Mouse (Mus musculus) stomach, embryonic 15.5 days (tissue): ENCODE data around the gene Vmn1r85. TPM values are rescaled to one million over a fixed set of nuclear protein-coding genes. Genes with fewer than 3 reads are reported as not detected.
"Not testable (repeated sequence)": the region's sequence is repeated elsewhere in the genome, so short reads cannot be mapped to it uniquely, and the experiment has no call there.

Experiments used
- ATAC-seq: fragments of 200-750 bp; cut with Nextera tagmentation; 2 replicates; pipeline ENCODE4 v1.8.0; 2017; ENCODE audit warnings: low read depth, moderate number of reproducible peaks, moderate TSS enrichment; ENCODE audit not compliant: insufficient read depth, low FRiP score
- H3K27ac ChIP-seq: fragments of 300-500 bp; sonication (generic); 2 replicates; pipeline ENCODE4 v1.5.1; 2015; ENCODE audit warnings: mild to moderate bottlenecking, inconsistent platforms
- H3K27me3 ChIP-seq: fragments of 300-500 bp; sonication (generic); replicated peaks from 2 replicates; pipeline ENCODE4 v1.6.1; 2015; ENCODE audit warnings: inconsistent platforms
- H3K36me3 ChIP-seq: fragments of 300-500 bp; sonication (generic); 2 replicates; pipeline ENCODE4 v1.6.1; 2015; ENCODE audit warnings: inconsistent platforms
- H3K4me1 ChIP-seq: fragments of 300-500 bp; sonication (generic); 2 replicates; pipeline ENCODE4 v1.6.1; 2015; ENCODE audit warnings: inconsistent platforms
- H3K4me2 ChIP-seq: fragments of 300-500 bp; sonication (generic); 2 replicates; pipeline ENCODE4 v1.6.1; 2015; ENCODE audit warnings: mild to moderate bottlenecking, inconsistent platforms
- H3K4me3 ChIP-seq: fragments of 300-500 bp; sonication (generic); replicated peaks from 2 replicates; pipeline ENCODE4 v1.5.1; 2015; ENCODE audit warnings: inconsistent platforms
- H3K9ac ChIP-seq: fragments of 300-500 bp; sonication (generic); 2 replicates; pipeline ENCODE4 v1.6.1; 2015; ENCODE audit warnings: inconsistent platforms
- H3K9me3 ChIP-seq: fragments of 300-500 bp; sonication (generic); 2 replicates; pipeline ENCODE4 v1.6.1; 2016; ENCODE audit warnings: inconsistent platforms
- WGBS: fragments of 180-500 bp; shearing (Covaris S2); methylation state at CpG from one replicate; pipeline ENCODE4 v1.1.7; 2015; 5-methylcytosine and 5-hydroxymethylcytosine counted together
- polyA plus RNA-seq: library from polyadenylated mRNA; unstranded; fragments of >200 nt; fragmentation: Nextera tagmentation; extraction: Ambion mirVana; gene quantifications from 2 replicates; pipeline ENCODE4 v1.2.1, GENCODE M21; 2015

The Vmn1r85 gene
- polyA plus RNA-seq: not detected in 2 replicates

DNA sequence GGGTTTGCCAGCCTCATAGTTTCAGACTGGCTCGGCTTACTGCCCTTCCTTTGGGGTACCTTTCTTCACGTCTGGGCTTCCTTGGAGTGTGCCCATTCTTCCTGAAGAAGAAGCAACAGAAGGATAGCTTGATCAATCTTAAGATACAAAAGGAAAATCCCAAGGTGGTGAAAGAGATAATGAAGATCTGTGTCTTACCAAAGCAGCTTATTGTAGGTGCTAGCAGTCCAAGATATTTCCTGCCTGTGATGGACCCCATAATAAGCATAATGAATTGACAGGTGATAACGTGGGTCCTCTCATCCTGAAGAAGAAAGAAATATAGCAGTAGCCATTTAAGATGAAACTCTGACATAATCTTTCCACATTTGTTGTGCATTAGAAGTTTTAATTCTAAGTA lies at the start of gene Vmn1r85:
Vmn1r85 (minus strand) TSS at position 101 of the 400 bp plus-strand sequence.
- Histone ChIP-seq H3K9me3 (no peaks in the 10 kb centered on the region), H3K27ac (no peak within 1 kb of the TSS), H3K4me2 (no peak within 1 kb of the TSS), H3K36me3 (no peaks in the 10 kb centered on the region), H3K27me3 (no peaks in the 10 kb centered on the region), H3K4me3 (no peak within 1 kb of the TSS), H3K4me1 (no peaks in the 10 kb centered on the region), H3K9ac (no peak within 1 kb of the TSS)
- no peak for ATAC-seq
- 56% methylated on average over 3 of the region's 3 CpGs for WGBS

DNA sequence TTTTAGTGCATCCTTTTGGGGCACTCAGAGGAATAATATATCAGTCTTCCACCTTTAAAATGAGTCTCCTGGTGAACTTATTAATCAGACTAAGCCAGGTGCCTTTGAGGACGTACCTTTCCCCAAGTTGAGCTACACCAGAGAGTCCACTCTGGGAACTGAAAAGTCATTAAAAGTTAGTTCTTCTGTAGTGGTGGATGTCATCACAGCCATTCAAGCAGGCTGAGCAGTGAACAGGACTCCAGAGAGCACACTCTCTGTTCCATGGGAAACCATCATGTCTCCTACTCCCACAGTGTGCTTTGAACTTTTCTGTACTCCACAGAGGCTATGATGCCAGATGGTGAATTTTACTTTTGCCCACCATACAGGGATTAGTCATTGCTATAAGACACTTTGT lies 45.1 kb upstream of the Vmn1r85 start, which contains the start of gene Vmn1r87:
Vmn1r87 (minus strand) TSS at position 101 of the 400 bp plus-strand sequence.
- no peak within 1 kb of the TSS for H3K9ac ChIP-seq
- no peak within 1 kb of the TSS for H3K4me3 ChIP-seq
- no peak for ATAC-seq
- no peaks in the 10 kb centered on the region for H3K9me3 ChIP-seq
- H3K27me3 ChIP-seq: no peaks in the 10 kb centered on the region
- H3K36me3 ChIP-seq: no peaks in the 10 kb centered on the region
- H3K4me1 ChIP-seq: no peaks in the 10 kb centered on the region
- H3K4me2 ChIP-seq: no peak within 1 kb of the TSS
- WGBS: 56% methylated on average over 1 of the region's 1 CpGs
- no peak within 1 kb of the TSS for H3K27ac ChIP-seq

DNA sequence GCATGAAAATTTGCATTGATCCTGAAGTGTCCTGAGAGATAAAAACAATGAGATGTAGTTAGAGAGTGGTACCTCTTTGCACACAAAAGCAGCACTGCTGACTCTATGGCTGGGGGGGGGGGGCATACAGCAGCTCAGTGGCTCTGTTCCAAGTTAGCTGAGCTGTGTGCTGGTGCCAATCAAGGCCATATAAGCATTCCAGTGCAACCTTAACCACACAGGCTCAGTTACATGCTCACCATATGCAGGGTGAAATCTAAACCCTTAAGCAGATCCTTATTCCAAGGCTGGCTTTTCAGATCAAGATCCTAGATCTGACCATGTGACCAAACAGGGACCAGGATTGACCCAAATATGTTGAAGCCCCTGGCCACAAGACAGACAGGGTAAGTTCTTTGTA lies 42.4 kb upstream of the Vmn1r85 start:
- Histone ChIP-seq H3K4me1 (no peaks in the 10 kb centered on the region), H3K27ac (no peak overlapping the region), H3K36me3 (no peaks in the 10 kb centered on the region), H3K9me3 (no peaks in the 10 kb centered on the region), H3K9ac (no peak overlapping the region), H3K27me3 (no peaks in the 10 kb centered on the region), H3K4me2 (no peak overlapping the region), H3K4me3 (no peak overlapping the region)
- ATAC-seq: no peak

DNA sequence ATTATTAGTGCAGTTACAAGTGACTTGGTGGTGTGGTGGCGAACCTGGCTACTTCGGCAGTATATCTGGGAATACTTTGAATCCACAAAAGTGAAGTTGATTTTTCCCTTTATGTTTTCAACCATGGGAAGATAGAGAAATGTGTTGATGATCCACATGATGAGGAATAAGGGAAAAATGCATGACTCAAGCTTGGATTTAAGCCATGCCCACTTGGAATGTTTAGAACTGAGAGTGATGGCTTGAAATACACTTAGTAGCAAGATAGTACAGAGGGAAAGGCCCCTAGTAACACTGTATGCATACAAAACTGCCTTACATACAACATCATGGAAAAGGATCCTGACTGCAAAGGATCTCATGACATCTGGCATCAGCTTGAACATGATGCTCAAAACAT lies 36.9 kb upstream of the Vmn1r85 start:
- Histone ChIP-seq H3K27me3 (no peaks in the 10 kb centered on the region), H3K4me2 (no peak overlapping the region), H3K27ac (no peak overlapping the region), H3K36me3 (no peaks in the 10 kb centered on the region), H3K4me3 (no peak overlapping the region), H3K4me1 (no peaks in the 10 kb centered on the region), H3K9me3 (no peaks in the 10 kb centered on the region), H3K9ac (no peak overlapping the region)
- WGBS: 86% methylated on average over 2 of the region's 2 CpGs
- no peak for ATAC-seq

GRCm38 (mm10) chr7:13123554-13124153 lies 28.7 kb upstream of the Vmn1r85 start:
- Histone ChIP-seq H3K4me3 (peak overlapping the region; percentile 21; the same call in 1 of the 2 replicates), H3K4me2 (peak overlapping the region; percentile 43)
- WGBS: under 1% methylated on average over 21 of the region's 34 CpGs
- H3K4me1 ChIP-seq, H3K27ac ChIP-seq, H3K27me3 ChIP-seq, H3K9me3 ChIP-seq, H3K9ac ChIP-seq, H3K36me3 ChIP-seq: not testable (repeated sequence)
- ATAC-seq: peak; percentile 88

DNA sequence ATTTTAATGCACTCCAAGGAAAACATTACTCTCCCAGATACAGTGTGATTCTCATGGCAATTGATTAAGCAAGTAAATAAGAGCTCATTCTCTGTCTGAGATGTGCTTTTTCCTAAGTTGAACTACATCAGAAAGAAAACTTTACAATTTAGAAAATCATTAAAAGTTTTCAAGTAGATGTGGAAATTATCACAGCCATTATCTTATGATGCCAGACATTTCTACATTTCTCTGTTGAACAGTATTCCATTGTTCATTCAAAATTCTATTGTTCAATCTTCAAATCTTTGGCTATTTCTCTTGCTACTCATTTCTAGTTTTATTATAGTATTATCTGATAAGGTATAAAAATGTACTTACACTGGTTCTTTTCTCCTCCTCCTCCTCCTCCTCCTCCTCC lies 24.8 kb upstream of the Vmn1r85 start, which contains the start of gene Vmn1r86:
Vmn1r86 (minus strand) TSS at position 101 of the 400 bp plus-strand sequence.
- no peaks in the 10 kb centered on the region for H3K36me3 ChIP-seq
- ATAC-seq: no peak
- no peak within 1 kb of the TSS for H3K27ac ChIP-seq
- no peak within 1 kb of the TSS for H3K9ac ChIP-seq
- no peaks in the 10 kb centered on the region for H3K9me3 ChIP-seq
- H3K4me3 ChIP-seq: no peak within 1 kb of the TSS
- no peaks in the 10 kb centered on the region for H3K4me1 ChIP-seq
- H3K4me2 ChIP-seq: no peak within 1 kb of the TSS
- no peaks in the 10 kb centered on the region for H3K27me3 ChIP-seq

DNA sequence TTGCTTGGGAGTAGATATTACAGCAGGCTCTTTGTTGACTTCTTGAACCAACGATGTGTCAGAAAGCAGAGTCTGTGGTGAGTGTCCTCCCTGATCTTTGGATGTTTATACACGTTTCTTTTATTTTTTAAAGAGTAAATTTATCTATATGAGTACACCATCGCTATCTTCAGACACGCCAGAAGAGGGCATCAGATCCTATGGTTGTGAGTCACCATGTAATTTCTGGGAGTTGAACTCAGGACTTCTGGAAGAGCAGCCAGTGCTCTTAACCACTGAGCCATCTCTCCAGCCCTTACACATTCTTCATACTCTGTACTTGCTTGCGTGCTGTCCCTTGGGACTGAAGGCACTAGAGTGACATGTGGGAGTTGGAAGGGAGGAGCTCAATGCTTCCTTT lies 22.7 kb downstream of the Vmn1r85 start:
- no peaks in the 10 kb centered on the region for H3K27me3 ChIP-seq
- H3K4me1 ChIP-seq: no peaks in the 10 kb centered on the region
- no peak overlapping the region for H3K9ac ChIP-seq
- H3K36me3 ChIP-seq: no peaks in the 10 kb centered on the region
- H3K9me3 ChIP-seq: no peaks in the 10 kb centered on the region
- 60% methylated on average over 5 of the region's 5 CpGs for WGBS
- H3K4me3 ChIP-seq: no peak overlapping the region
- H3K27ac ChIP-seq: no peak overlapping the region
- ATAC-seq: no peak
- no peak overlapping the region for H3K4me2 ChIP-seq

GRCm38 (mm10) chr7:13063399-13063798 lies 31.6 kb downstream of the Vmn1r85 start:
- not testable (repeated sequence) for ATAC-seq, H3K4me3 ChIP-seq, H3K9me3 ChIP-seq, H3K27ac ChIP-seq, H3K27me3 ChIP-seq, H3K4me1 ChIP-seq, H3K36me3 ChIP-seq, H3K4me2 ChIP-seq, H3K9ac ChIP-seq
- 65% methylated on average over 2 of the region's 2 CpGs for WGBS

DNA sequence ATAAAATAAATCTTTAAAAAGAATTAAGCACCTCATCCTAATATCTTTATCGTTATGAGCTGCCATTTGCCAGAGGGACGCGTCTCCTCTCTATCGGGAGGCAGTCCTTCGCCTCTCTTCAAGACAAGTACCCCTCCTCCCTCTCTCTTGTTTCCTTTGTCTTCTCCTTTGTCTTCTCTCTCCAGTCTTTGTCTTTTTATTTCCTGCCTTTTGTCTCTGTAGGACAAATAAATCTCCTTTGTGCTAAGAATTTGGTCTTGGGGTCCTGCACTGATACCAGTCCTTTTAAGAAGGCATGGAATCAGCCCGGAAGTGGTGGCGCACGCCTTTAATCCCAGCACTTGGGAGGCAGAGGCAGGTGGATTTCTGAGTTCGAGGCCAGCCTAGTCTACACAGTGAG lies 35.4 kb downstream of the Vmn1r85 start:
- Histone ChIP-seq H3K9me3 (no peaks in the 10 kb centered on the region), H3K4me3 (no peak overlapping the region), H3K4me2 (no peak overlapping the region), H3K27me3 (no peaks in the 10 kb centered on the region), H3K9ac (no peak overlapping the region), H3K4me1 (no peaks in the 10 kb centered on the region), H3K36me3 (no peaks in the 10 kb centered on the region), H3K27ac (no peak overlapping the region)
- WGBS: 86% methylated on average over 9 of the region's 9 CpGs
- no peak for ATAC-seq

DNA sequence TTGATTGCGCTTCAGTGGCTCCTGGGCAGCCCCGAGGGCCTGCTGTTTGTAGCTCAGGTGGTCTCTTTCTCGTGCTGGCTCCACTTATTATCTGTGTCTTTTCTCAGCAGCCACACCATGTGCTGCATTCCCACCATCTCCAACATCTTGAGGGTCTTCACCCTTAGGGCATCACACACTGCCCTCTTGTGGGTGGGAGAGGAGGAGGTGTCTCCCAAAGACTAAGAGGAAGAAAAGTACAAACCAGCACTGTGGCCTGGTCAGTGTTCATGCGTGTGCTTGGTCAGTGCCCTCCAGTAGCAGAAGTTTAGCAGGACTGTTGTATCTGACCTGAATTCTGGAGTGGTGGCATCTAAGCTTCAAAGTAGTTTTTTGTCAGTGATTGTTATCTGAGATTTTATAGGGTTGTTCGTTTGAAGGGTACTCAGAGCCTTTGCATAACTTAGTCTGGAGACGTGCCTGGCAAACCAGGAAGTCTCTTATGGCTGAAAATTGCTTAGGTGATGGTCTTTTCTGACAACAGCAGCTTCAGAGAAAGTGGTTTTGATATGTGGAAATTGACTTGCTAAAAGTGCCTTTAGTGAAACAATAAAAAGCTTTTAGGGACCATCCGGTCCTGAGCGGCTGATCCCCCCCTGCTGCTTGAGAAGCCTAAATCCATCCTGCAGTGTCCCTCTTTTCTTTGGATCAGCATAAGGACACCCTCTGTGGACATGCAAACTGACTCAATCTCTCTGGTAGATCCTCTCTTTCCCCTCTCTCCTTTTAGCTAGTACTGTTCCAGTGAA lies 37.9 kb downstream of the Vmn1r85 start:
- H3K9me3 ChIP-seq: no peaks in the 10 kb centered on the region
- H3K27ac ChIP-seq: no peak overlapping the region
- no peak overlapping the region for H3K9ac ChIP-seq
- ATAC-seq: no peak
- H3K4me2 ChIP-seq: no peak overlapping the region
- H3K4me3 ChIP-seq: no peak overlapping the region
- peaks cover 4% of the 10 kb centered on the region; the same call in 1 of the 2 replicates for H3K4me1 ChIP-seq
- no peaks in the 10 kb centered on the region for H3K36me3 ChIP-seq
- 64% methylated on average over 8 of the region's 8 CpGs for WGBS
- no peaks in the 10 kb centered on the region for H3K27me3 ChIP-seq

DNA sequence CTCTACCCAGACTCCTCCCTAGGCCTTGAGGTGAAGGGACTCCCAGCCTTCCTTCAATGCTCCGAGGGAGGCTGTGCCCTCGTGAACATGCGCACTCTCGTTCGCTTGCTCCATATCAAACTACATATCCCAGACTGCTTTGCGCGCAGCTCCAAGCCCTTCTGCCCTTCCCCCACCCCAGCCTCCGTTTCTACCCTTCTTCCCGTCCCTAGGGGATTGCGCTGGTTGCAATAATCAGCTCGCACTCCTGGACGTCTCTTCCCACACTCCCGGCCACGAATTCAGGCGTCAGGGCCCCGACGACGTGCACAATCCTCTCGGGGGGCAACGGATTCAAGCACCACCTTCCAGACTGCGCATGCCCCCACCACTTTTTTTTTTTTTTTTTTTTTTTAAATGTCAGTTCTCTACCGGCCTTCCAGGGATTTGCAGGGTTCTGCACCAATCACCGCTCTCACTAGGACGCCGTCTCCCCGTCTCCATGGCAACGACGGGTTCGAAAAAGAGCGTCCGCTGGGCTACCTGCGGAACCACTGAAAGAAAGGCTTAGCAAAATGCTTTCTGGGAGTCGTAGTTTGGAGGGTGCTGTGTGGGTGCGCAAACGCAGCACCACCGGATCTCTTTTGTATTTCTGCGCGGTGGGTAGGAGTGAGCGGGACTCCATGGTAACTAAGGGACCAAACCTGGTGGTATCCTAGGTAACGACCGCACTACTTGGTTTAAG lies 40.5 kb downstream of the Vmn1r85 start, which contains the start of gene Mzf1:
Mzf1 (minus strand) TSS at position 478 of the 724 bp plus-strand sequence.
- Histone ChIP-seq H3K4me3 (peak within 1 kb of the TSS; percentile 59), H3K27me3 (no peaks in the 10 kb centered on the region), H3K4me1 (peaks cover 4% of the 10 kb centered on the region; the same call in 1 of the 2 replicates), H3K36me3 (no peaks in the 10 kb centered on the region), H3K9me3 (no peaks in the 10 kb centered on the region), H3K9ac (peak within 1 kb of the TSS; percentile 13; the same call in 1 of the 2 replicates), H3K27ac (peak within 1 kb of the TSS; percentile 84), H3K4me2 (peak within 1 kb of the TSS; percentile 64)
- peak; percentile 94 for ATAC-seq
- under 1% methylated on average over 41 of the region's 41 CpGs for WGBS

GRCm38 (mm10) chr7:13053961-13054286 lies 41.0 kb downstream of the Vmn1r85 start:
- ATAC-seq: no peak
- no peaks in the 10 kb centered on the region for H3K36me3 ChIP-seq
- peaks cover 4% of the 10 kb centered on the region; the same call in 1 of the 2 replicates for H3K4me1 ChIP-seq
- H3K4me3 ChIP-seq: peak overlapping the region; percentile 59
- 0 out of 2 replicates have a peak overlapping the region, but pooled peaks have one; percentile 13 for H3K9ac ChIP-seq
- H3K27me3 ChIP-seq: no peaks in the 10 kb centered on the region
- H3K27ac ChIP-seq: peak overlapping the region; percentile 84
- peak overlapping the region; percentile 64 for H3K4me2 ChIP-seq
- no peaks in the 10 kb centered on the region for H3K9me3 ChIP-seq
- 3% methylated on average over 15 of the region's 15 CpGs for WGBS
